Mouse (Mus musculus) brain, embryonic 14.5 days (tissue): Measurements from ENCODE around the gene Dnmt3c.

Source experiments
- CTCF ChIP-seq: fragments of 200-500 bp; IDR thresholded peaks from 2 replicates; pipeline ENCODE4 v1.5.1; 2012; ENCODE audit warnings: inconsistent platforms, mild to moderate bottlenecking, moderate library complexity, borderline replicate concordance; ENCODE audit not compliant: insufficient read depth, insufficient read length; ENCODE audit errors: extremely low read depth
- POLR2A ChIP-seq: fragments of 200-500 bp; IDR thresholded peaks from 2 replicates; pipeline ENCODE4 v1.6.1; 2012; ENCODE audit warnings: mild to moderate bottlenecking, inconsistent platforms, borderline replicate concordance; ENCODE audit not compliant: poor library complexity, insufficient read depth, insufficient read length, severe bottlenecking; ENCODE audit errors: extremely low read depth

- TF ChIP-seq POLR2A: no peak
- no peak for TF ChIP-seq CTCF
Measured at GRCm38 (mm10) chr2:153677550-153677949, 18.9 kb upstream of the Dnmt3c start.
